Mouse (Mus musculus) small intestine, adult 2 months (tissue): ENCODE measurements around the gene Casp9.

Experiments
- CTCF ChIP-seq: fragments of 200-500 bp; IDR thresholded peaks from 2 replicates; pipeline ENCODE4 v1.5.1; 2012; ENCODE audit warnings: low read depth, mild to moderate bottlenecking, control low read depth, inconsistent platforms, low read length, moderate library complexity, mixed read lengths; ENCODE audit not compliant: insufficient replicate concordance, insufficient read length; ENCODE audit errors: extremely low read depth
- POLR2A ChIP-seq: fragments of 200-500 bp; IDR thresholded peaks from 2 replicates; pipeline ENCODE4 v1.6.1; 2012; ENCODE audit warnings: low read depth, mild to moderate bottlenecking, control low read depth, inconsistent platforms, low read length, moderate library complexity

- no peak for TF ChIP-seq POLR2A
- no peak for TF ChIP-seq CTCF
These were observed 37.0 kb downstream of the Casp9 start for GRCm38 (mm10) chr4:141830381-141830780.
